Mouse (Mus musculus) heart, embryonic 10.5 days (tissue): Measurements from ENCODE around the gene Myh6. TPM values are rescaled to one million over a fixed set of nuclear protein-coding genes. Genes with fewer than 3 reads are reported as not detected.
"Not testable (repeated sequence)": the region's sequence is repeated elsewhere in the genome, so short reads cannot be mapped to it uniquely, and the experiment has no call there.

Experiments
- DNase-seq: peaks from one replicate; pipeline ENCODE4 v3.0.0-alpha.2; 2017; ENCODE audit warnings: low spot score
- H3K27ac ChIP-seq: fragments of 300-500 bp; sonication (generic); 2 replicates; pipeline ENCODE4 v1.5.1; 2016; ENCODE audit warnings: mild to moderate bottlenecking
- H3K27me3 ChIP-seq: fragments of 300-500 bp; sonication (generic); 2 replicates; pipeline ENCODE4 v1.6.1; 2016; ENCODE audit warnings: mild to moderate bottlenecking; ENCODE audit not compliant: poor library complexity, insufficient read depth, severe bottlenecking
- H3K36me3 ChIP-seq: fragments of 300-500 bp; sonication (generic); 2 replicates; pipeline ENCODE4 v1.6.1; 2016; ENCODE audit warnings: mild to moderate bottlenecking, moderate library complexity
- H3K4me1 ChIP-seq: fragments of 300-500 bp; sonication (generic); 2 replicates; pipeline ENCODE4 v1.6.1; 2016; ENCODE audit warnings: mild to moderate bottlenecking
- H3K4me3 ChIP-seq: fragments of 300-500 bp; sonication (generic); 2 replicates; pipeline ENCODE4 v1.5.1; 2016; ENCODE audit warnings: mild to moderate bottlenecking, moderate library complexity
- H3K9me3 ChIP-seq: fragments of 300-500 bp; sonication (generic); 2 replicates; pipeline ENCODE4 v1.6.1; 2016; ENCODE audit warnings: mild to moderate bottlenecking, moderate library complexity
- WGBS: fragments of 180-500 bp; shearing (Covaris S2); methylation state at CpG from one replicate; pipeline ENCODE4 v1.1.7; 2016; 5-methylcytosine and 5-hydroxymethylcytosine counted together
- polyA plus RNA-seq: library from polyadenylated mRNA; unstranded; fragments of >200 nt; fragmentation: Nextera tagmentation; extraction: Ambion mirVana; gene quantifications from 2 replicates; pipeline ENCODE4 v1.2.1, GENCODE M21; 2016

Myh6 gene
- polyA plus RNA-seq, 1 experiment from 2014 or later: 2,034 TPM

- H3K27me3 ChIP-seq: no peaks in the 10 kb centered on the region
- H3K9me3 ChIP-seq: no peaks in the 10 kb centered on the region
- H3K27ac ChIP-seq: peak overlapping the region; percentile 88
- no peak for DNase-seq
- 71% methylated on average over 11 of the region's 11 CpGs for WGBS
- H3K4me3 ChIP-seq: peak overlapping the region; percentile 64
- H3K36me3 ChIP-seq: peaks cover 53% of the 10 kb centered on the region
- peaks cover 52% of the 10 kb centered on the region for H3K4me1 ChIP-seq
Measured at GRCm38 (mm10) chr14:54963727-54964126, 3.0 kb downstream of the Myh6 start.

- no peak for DNase-seq
- Histone ChIP-seq H3K27ac (peak overlapping the region; percentile 82), H3K9me3 (no peaks in the 10 kb centered on the region), H3K4me3 (peak overlapping the region; percentile 64), H3K4me1 (peaks cover 47% of the 10 kb centered on the region), H3K27me3 (no peaks in the 10 kb centered on the region), H3K36me3 (peaks cover 64% of the 10 kb centered on the region)
- 68% methylated on average over 7 of the region's 7 CpGs for WGBS
Measured at GRCm38 (mm10) chr14:54962714-54963113, 4.0 kb downstream of the Myh6 start.

GRCm38 (mm10) chr14:54961487-54961886, 5.2 kb downstream of the Myh6 start:
- Histone ChIP-seq H3K27ac (peak overlapping the region; percentile 82), H3K4me3 (peak overlapping the region; percentile 64), H3K27me3 (no peaks in the 10 kb centered on the region), H3K36me3 (peaks cover 76% of the 10 kb centered on the region), H3K4me1 (peaks cover 41% of the 10 kb centered on the region), H3K9me3 (no peaks in the 10 kb centered on the region)
- no peak for DNase-seq
- WGBS: 65% methylated on average over 5 of the region's 5 CpGs

GRCm38 (mm10) chr14:54960769-54961168, 6.0 kb downstream of the Myh6 start:
- 49% methylated on average over 10 of the region's 10 CpGs for WGBS
- no peak for DNase-seq
- peaks cover 44% of the 10 kb centered on the region for H3K4me1 ChIP-seq
- peak overlapping the region; percentile 64 for H3K4me3 ChIP-seq
- no peaks in the 10 kb centered on the region for H3K27me3 ChIP-seq
- no peaks in the 10 kb centered on the region for H3K9me3 ChIP-seq
- H3K36me3 ChIP-seq: peaks cover 82% of the 10 kb centered on the region
- peak overlapping the region; percentile 82 for H3K27ac ChIP-seq

- Histone ChIP-seq H3K27ac (peak overlapping the region; percentile 82), H3K36me3 (peaks cover 87% of the 10 kb centered on the region), H3K4me3 (peak overlapping the region; percentile 64), H3K4me1 (peaks cover 44% of the 10 kb centered on the region)
- 79% methylated on average over 12 of the region's 12 CpGs for WGBS
- H3K27me3 ChIP-seq, H3K9me3 ChIP-seq, DNase-seq: not testable (repeated sequence)
Measured at GRCm38 (mm10) chr14:54959853-54960613, 6.7 kb downstream of the Myh6 start.

GRCm38 (mm10) chr14:54959197-54959596, 7.5 kb downstream of the Myh6 start:
- Histone ChIP-seq H3K27me3 (no peaks in the 10 kb centered on the region), H3K4me3 (peak overlapping the region; percentile 64), H3K9me3 (no peaks in the 10 kb centered on the region), H3K36me3 (peaks cover 90% of the 10 kb centered on the region), H3K27ac (no peak overlapping the region), H3K4me1 (peaks cover 44% of the 10 kb centered on the region)
- WGBS: 75% methylated on average over 3 of the region's 3 CpGs
- DNase-seq: no peak

- 69% methylated on average over 4 of the region's 4 CpGs for WGBS
- H3K36me3 ChIP-seq: peaks cover 90% of the 10 kb centered on the region
- no peaks in the 10 kb centered on the region for H3K9me3 ChIP-seq
- H3K4me1 ChIP-seq: peaks cover 44% of the 10 kb centered on the region
- H3K27ac ChIP-seq: peak overlapping the region; percentile 13
- no peak for DNase-seq
- H3K27me3 ChIP-seq: no peaks in the 10 kb centered on the region
- H3K4me3 ChIP-seq: peak overlapping the region; percentile 64
Measured at GRCm38 (mm10) chr14:54958503-54958902, 8.2 kb downstream of the Myh6 start.

- Histone ChIP-seq H3K4me1 (peaks cover 31% of the 10 kb centered on the region), H3K4me3 (peak overlapping the region; percentile 29; the same call in 1 of the 2 replicates), H3K9me3 (no peaks in the 10 kb centered on the region), H3K36me3 (peaks cover 92% of the 10 kb centered on the region), H3K27ac (no peak overlapping the region), H3K27me3 (no peaks in the 10 kb centered on the region)
- 72% methylated on average over 9 of the region's 9 CpGs for WGBS
- no peak for DNase-seq
Measured at GRCm38 (mm10) chr14:54956533-54956932, 10.2 kb downstream of the Myh6 start.

- H3K4me1 ChIP-seq: peaks cover 21% of the 10 kb centered on the region
- H3K36me3 ChIP-seq: peaks cover 88% of the 10 kb centered on the region
- no peak for DNase-seq
- 70% methylated on average over 3 of the region's 3 CpGs for WGBS
- H3K27ac ChIP-seq: no peak overlapping the region
- no peaks in the 10 kb centered on the region for H3K27me3 ChIP-seq
- no peaks in the 10 kb centered on the region for H3K9me3 ChIP-seq
- H3K4me3 ChIP-seq: no peak overlapping the region
Measured at GRCm38 (mm10) chr14:54955481-54955880, 11.2 kb downstream of the Myh6 start.

- Histone ChIP-seq H3K27ac (no peak overlapping the region), H3K4me3 (no peak overlapping the region), H3K4me1 (peaks cover 13% of the 10 kb centered on the region; the same call in 1 of the 2 replicates), H3K27me3 (no peaks in the 10 kb centered on the region), H3K36me3 (peaks cover 88% of the 10 kb centered on the region), H3K9me3 (no peaks in the 10 kb centered on the region)
- DNase-seq: no peak
- 72% methylated on average over 3 of the region's 3 CpGs for WGBS
Measured at GRCm38 (mm10) chr14:54954474-54954873, 12.3 kb downstream of the Myh6 start.

GRCm38 (mm10) chr14:54953664-54954206, 13.0 kb downstream of the Myh6 start:
- no peaks in the 10 kb centered on the region for H3K9me3 ChIP-seq
- WGBS: 85% methylated on average over 8 of the region's 8 CpGs
- peaks cover 88% of the 10 kb centered on the region for H3K36me3 ChIP-seq
- no peaks in the 10 kb centered on the region for H3K27me3 ChIP-seq
- no peak overlapping the region for H3K4me3 ChIP-seq
- no peak overlapping the region for H3K27ac ChIP-seq
- H3K4me1 ChIP-seq: peaks cover 14% of the 10 kb centered on the region
- no peak for DNase-seq

- WGBS: 78% methylated on average over 6 of the region's 6 CpGs
Measured at GRCm38 (mm10) chr14:54951587-54951986, 15.1 kb downstream of the Myh6 start.

GRCm38 (mm10) chr14:54950493-54950892, 16.2 kb downstream of the Myh6 start:
- DNase-seq: no peak
- no peak overlapping the region for H3K27ac ChIP-seq
- H3K9me3 ChIP-seq: no peaks in the 10 kb centered on the region
- H3K4me3 ChIP-seq: no peak overlapping the region
- H3K27me3 ChIP-seq: no peaks in the 10 kb centered on the region
- peaks cover 14% of the 10 kb centered on the region; the same call in 1 of the 2 replicates for H3K4me1 ChIP-seq
- 52% methylated on average over 12 of the region's 12 CpGs for WGBS
- peaks cover 88% of the 10 kb centered on the region for H3K36me3 ChIP-seq

More at GRCm38 (mm10) chr14:54951587-54951986, 15.1 kb downstream of the Myh6 start:
- H3K9me3 ChIP-seq: no peaks in the 10 kb centered on the region
- H3K4me1 ChIP-seq: peaks cover 14% of the 10 kb centered on the region; the same call in 1 of the 2 replicates
- peaks cover 87% of the 10 kb centered on the region for H3K36me3 ChIP-seq
- H3K27ac ChIP-seq: no peak overlapping the region
- H3K27me3 ChIP-seq: no peaks in the 10 kb centered on the region
- H3K4me3 ChIP-seq: no peak overlapping the region
- DNase-seq: no peak
